ENCODE assay signal across 20 mouse cellular contexts in genomic region chr8:12749116-12749515, GRCm38 (mm10). TPM values are rescaled to one million over a fixed set of nuclear protein-coding genes. Genes with fewer than 3 reads are reported as not detected.
A peak's percentile ranks its signal among the peaks of the same experiment; 100 is the strongest.
DNase-seq lines count a peak whose midpoint lies in the region; ATAC-seq and TF ChIP-seq lines count a peak whose summit lies in the region.
"Had no signal": no experiment of that assay in that cellular context is flagged by ENCODE, and none has a peak within 500 bp of the region (broad histone marks: within the 10 kb centered on the region; RNA-seq: fewer than 3 reads in every experiment).

No protein-coding gene starts in this region.

- H3K27me3 ChIP-seq in kidney, embryonic 15.5 days, result no peaks in the 10 kb centered on the region
- no peaks in the 10 kb centered on the region for H3K27me3 ChIP-seq in lung, postnatal 0 days (replicated peaks; ENCODE audit: insufficient read depth, low read length)
- H3K27me3 ChIP-seq in kidney, postnatal 0 days (ENCODE audit: insufficient read depth, low read length), result no peaks in the 10 kb centered on the region
- H3K27me3 ChIP-seq: embryonic facial prominence, embryonic 12.5 days; Patski had no signal

- ATAC-seq in kidney, embryonic 15.5 days (replicated peaks; ENCODE audit: low FRiP score), result no peak
- ATAC-seq in lung, postnatal 0 days, result peak; percentile 71
- peak; percentile 80 for ATAC-seq in kidney, postnatal 0 days (replicated peaks; ENCODE audit: low FRiP score, low read depth)
- ATAC-seq: activated CD4-positive, CD25-positive, alpha-beta regulatory T cell, adult 4 months; forebrain, embryonic 16.5 days; Patski had no signal

- no peaks in the 10 kb centered on the region for H3K36me3 ChIP-seq in kidney, embryonic 15.5 days
- H3K36me3 ChIP-seq in lung, postnatal 0 days (ENCODE audit: insufficient read depth, low read length), result no peaks in the 10 kb centered on the region
- H3K36me3 ChIP-seq in kidney, postnatal 0 days (ENCODE audit: insufficient read depth, low read length), result no peaks in the 10 kb centered on the region
- H3K36me3 ChIP-seq: embryonic facial prominence, embryonic 12.5 days; forebrain, embryonic 12.5 days; heart, embryonic 12.5 days; hindbrain, embryonic 10.5 days had no signal

- H3K27ac ChIP-seq in kidney, embryonic 15.5 days, result no peak overlapping the region
- H3K27ac ChIP-seq in lung, postnatal 0 days (ENCODE audit: low read length), result no peak overlapping the region
- H3K27ac ChIP-seq in kidney, postnatal 0 days, result no peak overlapping the region
- H3K27ac ChIP-seq: embryonic facial prominence, embryonic 12.5 days; forebrain, embryonic 12.5 days; heart, adult 2 months; hindbrain, embryonic 10.5 days had no signal

- no peaks in the 10 kb centered on the region for H3K9me3 ChIP-seq in kidney, embryonic 15.5 days (replicated peaks)
- H3K9me3 ChIP-seq in lung, postnatal 0 days (ENCODE audit: low read length), result no peaks in the 10 kb centered on the region
- no peaks in the 10 kb centered on the region for H3K9me3 ChIP-seq in kidney, postnatal 0 days (replicated peaks; ENCODE audit: low read length)

- TF ChIP-seq POLR2A in lung, adult 2 months (IDR thresholded peaks at IDR 0.05; ENCODE audit: borderline replicate concordance, extremely low read depth, low read depth, low read length), result no peak

- WGBS in kidney, embryonic 15.5 days, result 79% methylated on average over 7 of the region's 7 CpGs
- WGBS in lung, postnatal 0 days, result 62% methylated on average over 7 of the region's 7 CpGs
- WGBS in lung, adult 2 months, result 79% methylated on average over 7 of the region's 7 CpGs
- 79% methylated on average over 7 of the region's 7 CpGs for WGBS in kidney, postnatal 0 days

- H3K4me2 ChIP-seq in kidney, embryonic 15.5 days, result no peak overlapping the region
- H3K4me2 ChIP-seq in lung, postnatal 0 days (replicated peaks; ENCODE audit: low read depth, low read length), result no peak overlapping the region
- H3K4me2 ChIP-seq in kidney, postnatal 0 days (ENCODE audit: low read length), result no peak overlapping the region
- H3K4me2 ChIP-seq: embryonic facial prominence, embryonic 12.5 days; forebrain, embryonic 12.5 days; heart, embryonic 12.5 days had no signal

- no peak overlapping the region for H3K4me3 ChIP-seq in kidney, embryonic 15.5 days (replicated peaks)
- no peak overlapping the region for H3K4me3 ChIP-seq in lung, postnatal 0 days (ENCODE audit: low read depth, low read length)
- H3K4me3 ChIP-seq in lung, adult 2 months (replicated peaks; ENCODE audit: extremely low read depth, low read depth, low read length), result no peak overlapping the region
- no peak overlapping the region for H3K4me3 ChIP-seq in kidney, postnatal 0 days (replicated peaks; ENCODE audit: low read depth, low read length)
- H3K4me3 ChIP-seq: embryonic facial prominence, embryonic 12.5 days; forebrain, embryonic 12.5 days; heart, adult 2 months; heart, embryonic 12.5 days; hindbrain, embryonic 10.5 days had no signal

- 0 out of 2 replicates have a peak, but pooled peaks have one; percentile 21 for TF ChIP-seq EP300 in lung, postnatal 0 days (IDR thresholded peaks at IDR 0.05)

- peak; percentile 61 for DNase-seq in kidney, adult 18-20 months
- DNase-seq in lung, postnatal 0 days (ENCODE audit: low spot score), result no peak
- DNase-seq in lung, adult 2 months, result no peak
- DNase-seq in kidney, postnatal 0 days (ENCODE audit: low spot score), result no peak
- peak; percentile 42 for DNase-seq in lung, postnatal 36 days
- DNase-seq in left cerebral cortex, adult 9 months (ENCODE audit: low spot score in 2 of 2), result no peak
- DNase-seq: adrenal gland, postnatal 14 days; cerebellum, adult 11-12 months; cerebellum, adult 9-10 months; cerebellum, postnatal 25 days; gastrocnemius, postnatal 10 days; heart, adult 2 months had no signal

- no peak overlapping the region for H3K9ac ChIP-seq in kidney, embryonic 15.5 days
- no peak overlapping the region for H3K9ac ChIP-seq in lung, postnatal 0 days (replicated peaks; ENCODE audit: low read depth)
- no peak overlapping the region for H3K9ac ChIP-seq in kidney, postnatal 0 days (ENCODE audit: low read depth, low read length)
- H3K9ac ChIP-seq: embryonic facial prominence, embryonic 12.5 days; forebrain, embryonic 12.5 days; heart, embryonic 12.5 days had no signal

- peaks cover 5% of the 10 kb centered on the region; the same call in 1 of the 2 replicates for H3K4me1 ChIP-seq in kidney, embryonic 15.5 days
- no peaks in the 10 kb centered on the region for H3K4me1 ChIP-seq in lung, postnatal 0 days (ENCODE audit: insufficient read depth, low read depth, low read length)
- no peaks in the 10 kb centered on the region for H3K4me1 ChIP-seq in lung, adult 2 months (ENCODE audit: control insufficient read depth, insufficient read depth, low read length)
- H3K4me1 ChIP-seq in kidney, postnatal 0 days (replicated peaks; ENCODE audit: insufficient read depth, low read length), result no peaks in the 10 kb centered on the region
- H3K4me1 ChIP-seq: embryonic facial prominence, embryonic 12.5 days; forebrain, embryonic 12.5 days; heart, embryonic 12.5 days; hindbrain, embryonic 10.5 days had no signal

- no peak for TF ChIP-seq CTCF in lung, postnatal 0 days (IDR thresholded peaks at IDR 0.05)
- TF ChIP-seq CTCF in lung, adult 2 months (IDR thresholded peaks at IDR 0.05; ENCODE audit: insufficient read depth, low read length), result no peak
- no peak for TF ChIP-seq CTCF in kidney, postnatal 0 days (IDR thresholded peaks at IDR 0.05; ENCODE audit: low read depth)

RNA-seq across cellular contexts. Expression of gene Atp11a, which starts 7.7 kb away (rescaled TPM):
- 14.6 and 17.0 TPM in 2 replicates for polyA plus RNA-seq in kidney, embryonic 15.5 days (2015; fragmentation: Nextera tagmentation; extraction: Ambion mirVana)
- polyA plus RNA-seq in lung, postnatal 0 days (2015; fragmentation: Nextera tagmentation; extraction: Ambion mirVana), result 45.4 and 50.6 TPM in 2 replicates
- polyA plus RNA-seq in lung, adult 2 months (2012; rRNA removed), result 282 and 307 TPM in 2 replicates
- 24.0 and 24.5 TPM in 2 replicates for polyA plus RNA-seq in kidney, postnatal 0 days (2015; fragmentation: Nextera tagmentation; extraction: Ambion mirVana)

Comparison
In these comparisons a context has a peak if more than half of its experiments do, and no peak if none do; other contexts are left out.
1. DNase-seq: peak in kidney, adult 18-20 months (single experiment) and lung, postnatal 36 days (single experiment); none in lung, postnatal 0 days (single experiment), lung, adult 2 months (single experiment), kidney, postnatal 0 days (single experiment) and left cerebral cortex, adult 9 months (0 of 2).